Mouse (Mus musculus): ENCODE results near the gene 1700003F12Rik. TPM values are rescaled to one million over a fixed set of nuclear protein-coding genes. Genes with fewer than 3 reads are reported as not detected.

1700003F12Rik gene
- polyA plus RNA-seq, 1 experiment from 2014 or later, result 1.8 TPM

- H3K27me3 ChIP-seq (replicated peaks; ENCODE audit: control insufficient read depth, insufficient read depth, low read length), result no peaks in the 10 kb centered on the region
- H3K4me3 ChIP-seq (ENCODE audit: low read depth, low read length), result no peak overlapping the region
- ATAC-seq (replicated peaks; ENCODE audit: low FRiP score), result no peak
- H3K4me1 ChIP-seq (replicated peaks; ENCODE audit: control insufficient read depth, insufficient read depth, low read length), result peaks cover 38% of the 10 kb centered on the region
- H3K9ac ChIP-seq (ENCODE audit: low read depth, low read length), result no peak overlapping the region
- peaks cover 16% of the 10 kb centered on the region; the same call in 1 of the 2 replicates for H3K36me3 ChIP-seq (ENCODE audit: control insufficient read depth, insufficient read depth, low read length)
- no peak for DNase-seq (ENCODE audit: low spot score)
- WGBS, result 69% methylated on average over 8 of the region's 8 CpGs
- H3K27ac ChIP-seq (ENCODE audit: low read depth, low read length), result no peak overlapping the region
- no peak overlapping the region for H3K4me2 ChIP-seq
- no peaks in the 10 kb centered on the region for H3K9me3 ChIP-seq (ENCODE audit: control insufficient read depth, low read length)
Measured at GRCm38 (mm10) chr2:154566641-154567040, 19.8 kb downstream of the 1700003F12Rik start.

- WGBS, result 68% methylated on average over 2 of the region's 2 CpGs
- Histone ChIP-seq H3K9me3 (ENCODE audit: control insufficient read depth, low read length) (no peaks in the 10 kb centered on the region), H3K4me2 (peak overlapping the region; percentile 86), H3K4me3 (ENCODE audit: low read depth, low read length) (peak overlapping the region; percentile 88), H3K27me3 (replicated peaks; ENCODE audit: control insufficient read depth, insufficient read depth, low read length) (no peaks in the 10 kb centered on the region), H3K36me3 (ENCODE audit: control insufficient read depth, insufficient read depth, low read length) (peaks cover 11% of the 10 kb centered on the region; the same call in 1 of the 2 replicates), H3K27ac (ENCODE audit: low read depth, low read length) (peak overlapping the region; percentile 61; the same call in 1 of the 2 replicates), H3K9ac (ENCODE audit: low read depth, low read length) (peak overlapping the region; percentile 91), H3K4me1 (replicated peaks; ENCODE audit: control insufficient read depth, insufficient read depth, low read length) (peaks cover 38% of the 10 kb centered on the region)
- DNase-seq (ENCODE audit: low spot score) (no peak), ATAC-seq (replicated peaks; ENCODE audit: low FRiP score) (no peak)
Measured at GRCm38 (mm10) chr2:154567766-154568165, 20.9 kb downstream of the 1700003F12Rik start.

- peak overlapping the region; percentile 91 for H3K9ac ChIP-seq (ENCODE audit: low read depth, low read length)
- H3K4me2 ChIP-seq, result peak overlapping the region; percentile 86
- no peaks in the 10 kb centered on the region for H3K9me3 ChIP-seq (ENCODE audit: control insufficient read depth, low read length)
- ATAC-seq (replicated peaks; ENCODE audit: low FRiP score) (peak; percentile 30), DNase-seq (ENCODE audit: low spot score) (peak; percentile 58)
- H3K4me3 ChIP-seq (ENCODE audit: low read depth, low read length), result peak overlapping the region; percentile 88
- H3K27me3 ChIP-seq (replicated peaks; ENCODE audit: control insufficient read depth, insufficient read depth, low read length), result no peaks in the 10 kb centered on the region
- 20% methylated on average over 10 of the region's 10 CpGs for WGBS
- peaks cover 38% of the 10 kb centered on the region for H3K4me1 ChIP-seq (replicated peaks; ENCODE audit: control insufficient read depth, insufficient read depth, low read length)
- H3K36me3 ChIP-seq (ENCODE audit: control insufficient read depth, insufficient read depth, low read length), result peaks cover 7% of the 10 kb centered on the region; the same call in 1 of the 2 replicates
- peak overlapping the region; percentile 95 for H3K27ac ChIP-seq (ENCODE audit: low read depth, low read length)
Measured at GRCm38 (mm10) chr2:154568329-154569070, 21.6 kb downstream of the 1700003F12Rik start.

GRCm38 (mm10) chr2:154569071-154569748 lies 22.3 kb downstream of the 1700003F12Rik start:
- H3K36me3 ChIP-seq (ENCODE audit: control insufficient read depth, insufficient read depth, low read length), result peaks cover 5% of the 10 kb centered on the region; the same call in 1 of the 2 replicates
- H3K9ac ChIP-seq (ENCODE audit: low read depth, low read length), result peak overlapping the region; percentile 91
- H3K4me2 ChIP-seq, result peak overlapping the region; percentile 86
- peak overlapping the region; percentile 95 for H3K27ac ChIP-seq (ENCODE audit: low read depth, low read length)
- peak overlapping the region; percentile 88 for H3K4me3 ChIP-seq (ENCODE audit: low read depth, low read length)
- peak; percentile 85 for ATAC-seq (replicated peaks; ENCODE audit: low FRiP score)
- no peaks in the 10 kb centered on the region for H3K27me3 ChIP-seq (replicated peaks; ENCODE audit: control insufficient read depth, insufficient read depth, low read length)
- peaks cover 38% of the 10 kb centered on the region for H3K4me1 ChIP-seq (replicated peaks; ENCODE audit: control insufficient read depth, insufficient read depth, low read length)
- no peaks in the 10 kb centered on the region for H3K9me3 ChIP-seq (ENCODE audit: control insufficient read depth, low read length)
- peak; percentile 85 for DNase-seq (ENCODE audit: low spot score)
- under 1% methylated on average over 64 of the region's 70 CpGs for WGBS

GRCm38 (mm10) chr2:154569836-154570286 lies 23.0 kb downstream of the 1700003F12Rik start, which contains the start of gene E2f1:
E2f1 (minus strand) TSS chr2:154569892.
- H3K9me3 ChIP-seq (ENCODE audit: control insufficient read depth, low read length), result no peaks in the 10 kb centered on the region
- H3K27me3 ChIP-seq (replicated peaks; ENCODE audit: control insufficient read depth, insufficient read depth, low read length), result no peaks in the 10 kb centered on the region
- WGBS, result under 1% methylated on average over 43 of the region's 44 CpGs
- H3K9ac ChIP-seq (ENCODE audit: low read depth, low read length), result peak within 1 kb of the TSS; percentile 91
- peak within 1 kb of the TSS; percentile 88 for H3K4me3 ChIP-seq (ENCODE audit: low read depth, low read length)
- peak within 1 kb of the TSS; percentile 86 for H3K4me2 ChIP-seq
- peaks cover 38% of the 10 kb centered on the region for H3K4me1 ChIP-seq (replicated peaks; ENCODE audit: control insufficient read depth, insufficient read depth, low read length)
- DNase-seq (ENCODE audit: low spot score) (peak; percentile 99), ATAC-seq (replicated peaks; ENCODE audit: low FRiP score) (peak; percentile 95)
- H3K36me3 ChIP-seq (ENCODE audit: control insufficient read depth, insufficient read depth, low read length), result 0 out of 2 replicates have a peak, but pooled peaks cover 2% of the 10 kb centered on the region
- peak within 1 kb of the TSS; percentile 95 for H3K27ac ChIP-seq (ENCODE audit: low read depth, low read length)

GRCm38 (mm10) chr2:154570666-154571065 lies 23.8 kb downstream of the 1700003F12Rik start:
- ATAC-seq (replicated peaks; ENCODE audit: low FRiP score) (no peak), DNase-seq (ENCODE audit: low spot score) (no peak)
- 53% methylated on average over 4 of the region's 4 CpGs for WGBS
- H3K4me3 ChIP-seq (ENCODE audit: low read depth, low read length), result peak overlapping the region; percentile 88; the same call in 1 of the 2 replicates
- no peaks in the 10 kb centered on the region for H3K36me3 ChIP-seq (ENCODE audit: control insufficient read depth, insufficient read depth, low read length)
- H3K4me2 ChIP-seq, result peak overlapping the region; percentile 86
- H3K27ac ChIP-seq (ENCODE audit: low read depth, low read length), result peak overlapping the region; percentile 57; the same call in 1 of the 2 replicates
- no peaks in the 10 kb centered on the region for H3K27me3 ChIP-seq (replicated peaks; ENCODE audit: control insufficient read depth, insufficient read depth, low read length)
- H3K4me1 ChIP-seq (replicated peaks; ENCODE audit: control insufficient read depth, insufficient read depth, low read length), result peaks cover 35% of the 10 kb centered on the region
- H3K9me3 ChIP-seq (ENCODE audit: control insufficient read depth, low read length), result no peaks in the 10 kb centered on the region
- H3K9ac ChIP-seq (ENCODE audit: low read depth, low read length), result peak overlapping the region; percentile 69; the same call in 1 of the 2 replicates

GRCm38 (mm10) chr2:154571266-154571665 lies 24.4 kb downstream of the 1700003F12Rik start:
- 70% methylated on average over 4 of the region's 4 CpGs for WGBS
- Histone ChIP-seq H3K27me3 (replicated peaks; ENCODE audit: control insufficient read depth, insufficient read depth, low read length) (no peaks in the 10 kb centered on the region), H3K4me2 (no peak overlapping the region; the same call in 1 of the 2 replicates), H3K27ac (ENCODE audit: low read depth, low read length) (no peak overlapping the region), H3K36me3 (ENCODE audit: control insufficient read depth, insufficient read depth, low read length) (no peaks in the 10 kb centered on the region), H3K4me1 (replicated peaks; ENCODE audit: control insufficient read depth, insufficient read depth, low read length) (peaks cover 31% of the 10 kb centered on the region), H3K9ac (ENCODE audit: low read depth, low read length) (no peak overlapping the region), H3K4me3 (ENCODE audit: low read depth, low read length) (no peak overlapping the region), H3K9me3 (ENCODE audit: control insufficient read depth, low read length) (no peaks in the 10 kb centered on the region)
- ATAC-seq (replicated peaks; ENCODE audit: low FRiP score) (no peak), DNase-seq (ENCODE audit: low spot score) (no peak)

GRCm38 (mm10) chr2:154571976-154572375 lies 25.1 kb downstream of the 1700003F12Rik start:
- WGBS, result 79% methylated on average over 8 of the region's 8 CpGs
- Histone ChIP-seq H3K9ac (ENCODE audit: low read depth, low read length) (no peak overlapping the region), H3K36me3 (ENCODE audit: control insufficient read depth, insufficient read depth, low read length) (no peaks in the 10 kb centered on the region), H3K9me3 (ENCODE audit: control insufficient read depth, low read length) (no peaks in the 10 kb centered on the region), H3K4me3 (ENCODE audit: low read depth, low read length) (no peak overlapping the region), H3K4me1 (replicated peaks; ENCODE audit: control insufficient read depth, insufficient read depth, low read length) (peaks cover 26% of the 10 kb centered on the region), H3K27ac (ENCODE audit: low read depth, low read length) (no peak overlapping the region), H3K4me2 (no peak overlapping the region), H3K27me3 (replicated peaks; ENCODE audit: control insufficient read depth, insufficient read depth, low read length) (no peaks in the 10 kb centered on the region)
- DNase-seq (ENCODE audit: low spot score) (no peak), ATAC-seq (replicated peaks; ENCODE audit: low FRiP score) (no peak)

Measured in liver, embryonic 11.5 days (tissue).